Mouse (Mus musculus) cerebellum, postnatal 4 days (tissue): ENCODE data around the gene Spata2.

Source experiments
- DNase-seq, 2 experiments: peaks; one replicate each; pipeline ENCODE4 v3.0.0; 2022; ENCODE audit warnings: low spot score in 2 of 2, mixed read lengths in 1 of 2

Gene Spata2

DNA sequence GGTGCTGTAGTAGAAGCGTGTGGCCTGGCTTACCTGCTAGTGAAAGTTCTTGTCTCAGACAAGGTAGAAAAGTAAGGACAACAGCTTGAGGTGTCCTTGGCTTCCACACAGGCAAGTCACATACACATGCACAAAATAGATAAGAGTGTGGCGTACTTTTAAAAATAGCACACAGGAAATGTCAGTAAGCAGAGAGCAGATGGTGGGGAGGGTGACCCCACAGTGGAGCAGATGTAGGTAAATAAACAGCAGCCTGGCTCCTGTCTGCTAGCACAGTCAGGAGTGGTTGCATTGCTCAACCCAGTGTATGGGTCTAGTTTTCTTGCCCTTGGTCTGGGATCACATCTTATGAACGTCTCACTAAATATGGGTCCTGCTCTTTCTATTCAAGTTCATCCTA lies 17.8 kb upstream of the Spata2 start:
- no peak for DNase-seq

DNA sequence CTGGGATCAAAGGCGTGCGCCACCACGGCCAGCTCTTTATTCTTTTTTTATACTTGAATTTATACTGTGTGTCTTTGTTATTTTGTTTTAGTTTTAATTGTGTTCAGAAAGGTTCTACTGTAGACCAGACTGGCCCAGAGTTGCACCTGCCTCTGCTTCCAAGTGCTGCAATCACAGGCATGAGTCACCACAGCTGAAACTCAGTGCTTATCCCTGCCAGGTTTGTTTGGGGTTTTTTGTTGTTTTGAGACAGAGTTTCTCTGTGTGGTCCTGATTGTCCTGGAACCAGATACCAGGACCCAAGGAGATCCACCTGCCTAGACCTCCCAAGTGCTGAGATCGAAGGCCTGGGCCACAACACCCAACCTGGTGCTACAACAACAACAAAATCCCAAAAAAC lies 15.9 kb upstream of the Spata2 start:
- no peak for DNase-seq

DNA sequence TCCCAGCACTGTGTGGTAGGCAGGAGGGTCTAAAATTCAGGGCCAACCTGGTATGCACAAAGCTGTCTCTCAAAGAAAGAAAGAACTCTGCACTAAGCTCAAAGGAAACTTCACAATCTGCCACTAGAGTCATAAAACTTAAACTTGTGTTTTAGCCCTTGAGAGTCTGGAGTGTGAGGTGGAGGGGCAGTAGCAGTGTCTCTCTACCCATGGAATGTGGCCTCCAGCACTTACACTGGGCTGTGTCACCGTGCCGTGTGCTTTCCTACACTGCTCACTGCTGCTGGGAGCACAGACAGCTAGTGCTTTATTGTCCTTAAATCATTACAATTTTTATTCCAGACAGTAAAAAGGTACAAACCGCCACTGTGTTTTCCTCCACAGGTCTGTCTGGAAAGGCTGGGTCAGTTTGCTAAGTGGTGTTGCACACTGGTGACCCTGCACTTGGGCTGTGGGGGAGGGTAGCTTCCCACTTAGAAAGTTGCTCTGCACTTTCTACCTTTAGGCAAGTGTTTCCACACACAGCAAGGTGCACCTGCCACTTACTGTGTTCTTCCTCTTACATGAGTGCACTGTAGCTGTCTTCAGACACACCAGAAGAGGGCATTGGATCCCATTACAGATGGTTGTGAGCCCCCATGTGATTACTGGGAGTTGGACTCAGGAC lies 15.2 kb upstream of the Spata2 start:
- DNase-seq = no peak

DNA sequence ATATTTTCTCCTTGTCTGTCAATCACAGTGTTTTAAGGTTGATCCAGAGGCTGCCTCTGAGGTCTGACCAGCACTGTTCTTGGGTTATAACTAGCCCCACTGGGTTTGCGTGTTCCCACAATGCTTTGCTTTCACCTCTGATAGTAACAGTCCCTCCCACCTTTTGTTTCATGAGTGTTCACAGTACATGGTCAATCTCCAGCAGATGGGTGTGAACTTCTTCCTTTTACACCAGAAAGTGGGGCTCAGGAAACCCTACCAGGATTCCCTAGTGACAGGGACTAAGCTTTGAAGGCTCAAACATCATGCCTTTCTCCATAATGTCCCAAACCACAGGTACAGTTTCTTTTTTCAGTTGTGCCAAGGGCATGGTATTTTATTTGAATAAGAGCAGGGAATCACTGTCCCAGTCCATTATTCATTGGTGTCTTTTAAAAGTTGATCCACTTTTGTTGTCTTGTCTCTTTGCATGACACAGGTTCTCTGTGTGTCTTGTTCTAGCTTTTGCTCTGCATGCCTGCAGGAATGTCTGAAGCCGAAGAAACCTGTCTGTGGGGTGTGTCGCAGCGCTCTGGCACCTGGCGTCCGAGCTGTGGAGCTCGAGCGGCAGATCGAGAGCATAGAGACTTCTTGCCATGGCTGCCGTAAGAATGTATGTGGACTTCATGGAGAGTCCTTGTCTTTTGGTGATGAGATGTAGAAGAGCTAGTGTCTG lies 14.0 kb upstream of the Spata2 start:
- DNase-seq = no peak

DNA sequence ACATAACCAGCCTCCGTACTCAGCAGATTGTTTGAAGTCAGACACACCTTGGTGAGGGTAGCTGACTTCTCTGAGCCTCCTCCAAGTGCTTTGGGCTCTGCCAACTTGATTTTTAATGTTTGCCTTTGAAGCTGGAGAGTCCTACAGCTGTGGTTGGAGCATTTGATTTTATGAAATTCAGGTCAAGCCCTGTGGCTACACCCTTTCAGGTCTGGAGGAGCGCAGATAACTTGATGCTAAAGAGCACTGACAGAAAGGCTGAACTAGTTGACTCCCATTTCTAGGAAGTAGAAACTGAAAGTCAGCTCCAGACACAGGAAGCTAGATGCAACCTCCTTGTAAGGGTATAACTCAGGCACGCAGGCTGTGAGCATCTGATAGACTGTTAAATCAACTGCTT lies 12.4 kb upstream of the Spata2 start:
- DNase-seq = no peak

DNA sequence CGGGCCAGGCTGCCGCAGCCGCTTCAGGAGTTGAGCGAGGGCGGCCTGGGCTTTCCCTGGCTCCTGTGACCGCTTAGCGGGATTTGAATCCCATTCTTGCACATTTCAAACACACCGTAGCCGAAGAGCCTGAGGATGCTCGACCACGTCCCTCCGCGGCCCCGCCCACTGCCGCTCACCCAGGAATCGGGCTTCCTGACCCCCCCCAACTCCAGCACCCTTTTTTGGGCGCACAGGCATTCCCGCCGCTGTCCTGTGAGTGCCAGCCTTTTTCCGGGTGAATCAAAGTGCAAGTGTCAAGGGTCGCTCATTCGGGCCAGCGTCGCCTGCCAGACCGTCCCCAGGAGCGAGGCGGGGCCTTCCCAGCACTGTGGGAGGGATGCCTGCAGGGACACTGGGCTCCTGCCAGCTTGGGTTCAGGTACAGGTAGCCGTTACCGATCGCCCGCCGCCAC lies 11.2 kb upstream of the Spata2 start:
- DNase-seq = no peak

DNA sequence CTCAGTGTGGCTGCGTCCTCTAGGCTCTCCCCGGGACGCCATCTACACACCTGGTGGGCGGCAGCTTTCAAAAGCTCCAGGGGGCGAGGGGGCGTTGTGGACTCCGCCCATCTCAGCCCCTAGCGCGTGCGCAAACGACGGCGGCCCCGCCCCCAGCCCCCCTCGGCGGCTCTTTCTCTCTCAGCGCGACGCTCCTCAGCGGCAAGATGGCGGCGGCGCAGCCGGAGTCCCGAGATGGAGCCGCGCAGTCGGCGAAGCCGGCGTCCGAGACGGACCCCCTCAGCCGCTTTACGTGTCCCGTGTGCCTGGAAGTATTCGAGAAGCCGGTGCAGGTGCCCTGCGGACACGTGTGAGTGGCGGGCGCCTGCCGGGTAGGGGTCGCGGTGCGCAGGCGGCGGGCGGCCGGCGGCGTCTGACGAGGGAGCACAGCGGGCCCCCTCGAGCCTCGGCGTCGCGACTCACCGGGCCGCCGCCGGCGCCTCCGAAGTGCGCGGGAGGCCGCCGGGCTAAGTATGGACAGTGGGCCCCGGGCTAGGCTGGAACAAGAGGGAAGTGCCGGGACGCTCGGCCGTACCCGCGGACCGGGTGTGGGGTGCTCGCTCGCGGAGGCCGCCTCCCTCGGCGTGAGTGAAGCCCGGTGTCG lies 10.7 kb upstream of the Spata2 start:
- peak; percentile 81 to 92 for DNase-seq

DNA sequence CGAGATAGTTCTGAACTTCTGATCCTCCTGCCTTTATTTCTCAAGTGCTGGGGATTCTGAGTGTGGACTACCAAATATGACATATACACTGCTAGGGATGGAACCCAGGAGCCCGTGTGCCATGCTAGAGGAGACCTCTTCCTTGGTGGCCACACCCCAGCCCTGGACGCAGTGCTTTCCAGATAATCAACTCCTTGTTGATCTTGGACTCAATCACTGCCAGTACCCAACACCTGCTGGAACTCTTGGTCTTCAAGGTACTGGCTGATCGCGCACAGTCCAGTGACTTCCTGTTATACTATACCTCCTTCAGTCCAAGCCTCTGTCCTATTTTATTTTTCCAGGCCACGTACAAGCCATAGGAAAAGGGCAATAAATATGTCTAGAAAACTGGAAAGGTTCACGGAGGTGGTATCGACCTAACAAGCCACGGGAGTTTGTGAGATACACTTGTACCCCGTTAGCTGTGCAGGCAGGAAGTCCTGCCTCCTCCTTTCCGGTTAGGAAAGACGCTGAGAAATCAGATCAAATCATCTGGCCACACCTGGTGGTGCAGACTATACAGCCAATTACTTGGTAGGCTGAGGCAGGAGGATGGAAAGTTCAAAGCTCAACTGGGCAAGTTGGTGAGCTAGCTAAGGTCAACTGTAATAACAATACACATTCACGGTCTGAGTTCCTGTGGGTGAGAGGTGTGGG lies 10.0 kb upstream of the Spata2 start:
- no peak for DNase-seq

DNA sequence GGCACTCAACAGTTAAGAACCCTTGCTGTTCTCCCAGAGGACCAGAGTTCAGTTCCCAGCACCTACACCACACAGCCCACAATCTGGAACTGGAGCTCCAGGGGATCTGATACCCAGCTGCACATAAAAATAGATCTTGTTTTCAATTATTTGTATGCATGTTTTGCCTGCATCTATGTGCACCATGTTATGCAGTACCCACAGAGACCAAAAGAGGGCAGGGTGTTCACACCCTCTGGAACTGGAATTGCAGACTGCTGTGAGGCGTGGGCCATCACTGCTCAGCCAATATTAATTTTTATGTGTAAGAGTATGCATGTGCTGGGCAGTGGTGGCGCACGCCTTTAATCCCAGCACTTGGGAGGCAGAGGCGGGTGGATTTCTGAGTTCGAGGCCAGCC lies 4.6 kb upstream of the Spata2 start:
- DNase-seq = no peak

DNA sequence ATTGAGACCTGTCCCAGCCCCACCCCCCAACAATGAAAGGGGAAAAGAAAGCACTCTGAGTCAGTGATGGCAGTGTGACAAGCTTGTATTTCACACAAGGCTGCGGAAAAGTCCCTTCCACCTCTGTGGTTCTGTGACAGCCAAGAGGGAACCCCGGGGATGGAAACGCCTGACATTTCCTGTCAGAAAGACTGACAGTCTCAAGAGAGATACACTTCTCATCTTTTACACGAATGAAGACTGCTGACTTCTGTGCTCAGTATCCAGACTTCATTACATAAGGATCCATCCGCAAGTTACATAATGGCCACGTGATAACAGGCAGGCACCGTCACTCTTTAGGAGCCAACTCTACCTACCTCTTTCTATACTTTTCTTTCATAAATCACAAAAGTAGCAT lies 3.8 kb upstream of the Spata2 start:
- DNase-seq = no peak

DNA sequence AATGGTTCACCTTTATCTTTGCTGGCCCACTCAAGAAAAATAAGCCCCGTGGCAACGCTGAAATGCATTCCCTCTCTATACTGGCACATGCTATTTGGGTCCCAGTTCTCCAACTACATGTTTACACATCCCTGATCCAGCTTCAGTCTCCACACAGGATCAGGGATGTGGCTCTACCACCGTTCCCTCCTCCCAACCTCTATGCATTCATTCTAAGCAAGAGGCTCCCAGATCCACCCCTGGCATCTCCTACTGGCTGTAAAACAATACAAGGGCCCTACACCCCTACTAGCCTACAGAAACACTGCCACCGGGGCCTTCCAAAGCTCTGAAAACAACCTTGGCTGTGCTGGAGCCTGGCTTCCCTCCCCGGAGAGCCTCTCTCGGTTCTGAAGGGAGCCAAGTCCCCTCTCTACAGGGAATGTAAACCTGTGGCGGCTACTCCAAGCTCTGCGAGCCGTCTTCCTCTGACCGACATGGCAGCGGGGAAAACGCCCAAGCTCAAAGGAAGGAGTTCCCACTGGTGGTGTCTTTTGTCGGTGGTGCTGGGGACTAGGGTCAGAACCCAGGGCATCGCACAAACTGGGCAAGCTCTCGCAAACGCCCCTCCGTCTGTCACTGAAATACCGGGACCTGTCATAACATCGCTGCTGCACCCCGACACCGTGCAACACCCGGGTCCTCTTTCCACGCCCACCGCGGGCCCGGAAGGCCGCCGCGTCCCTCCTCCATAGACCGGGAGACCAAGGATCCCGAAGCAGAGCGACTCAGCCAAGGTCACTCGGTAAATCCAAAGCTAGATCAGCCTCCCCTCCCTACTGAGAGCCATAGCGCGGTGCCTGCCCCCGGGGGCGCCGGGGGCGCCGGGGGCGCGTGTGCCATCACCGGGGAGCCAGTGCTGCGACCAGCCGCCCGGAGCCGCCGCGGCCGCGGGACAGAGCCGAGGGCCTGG lies 654 bp downstream of the Spata2 start, which contains the start of gene Rnf114:
Gene Rnf114, plus strand, starts transcription at position 889 of the 952 bp plus-strand sequence.
- no peak for DNase-seq

DNA sequence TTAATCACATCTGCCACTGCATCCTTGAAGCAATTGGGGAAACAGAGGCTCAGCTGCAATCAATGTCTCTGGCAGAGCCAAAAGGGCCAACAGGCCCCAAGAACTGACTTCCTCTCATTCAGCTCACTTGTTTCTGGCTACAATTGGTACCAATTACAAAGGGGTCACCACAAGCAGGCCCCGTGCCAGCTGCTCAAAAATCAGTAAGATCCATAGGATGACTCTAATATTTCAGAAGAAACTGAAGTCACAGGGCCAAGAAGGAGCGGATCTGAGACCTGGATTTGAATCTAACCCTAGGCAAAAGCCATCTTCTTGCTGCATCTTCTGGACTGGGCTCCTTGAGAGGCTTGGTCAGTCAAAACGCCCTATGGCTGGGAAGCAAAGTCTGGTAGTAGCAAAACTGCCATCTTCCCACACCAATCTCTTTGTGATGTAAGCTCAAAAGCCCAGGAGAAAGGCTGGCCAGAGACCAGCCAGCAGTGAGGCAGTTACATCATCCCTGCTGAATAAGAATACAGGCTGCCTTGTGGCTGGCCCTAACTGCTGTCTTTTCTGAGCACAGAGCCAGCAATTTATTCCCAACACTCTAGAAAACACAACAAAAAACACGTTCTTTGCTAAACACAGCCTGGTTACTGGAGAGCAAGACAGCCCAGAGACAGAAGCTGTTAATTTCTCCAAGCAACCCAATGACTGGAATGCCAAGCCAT lies 1.7 kb downstream of the Spata2 start:
- DNase-seq = no peak

DNA sequence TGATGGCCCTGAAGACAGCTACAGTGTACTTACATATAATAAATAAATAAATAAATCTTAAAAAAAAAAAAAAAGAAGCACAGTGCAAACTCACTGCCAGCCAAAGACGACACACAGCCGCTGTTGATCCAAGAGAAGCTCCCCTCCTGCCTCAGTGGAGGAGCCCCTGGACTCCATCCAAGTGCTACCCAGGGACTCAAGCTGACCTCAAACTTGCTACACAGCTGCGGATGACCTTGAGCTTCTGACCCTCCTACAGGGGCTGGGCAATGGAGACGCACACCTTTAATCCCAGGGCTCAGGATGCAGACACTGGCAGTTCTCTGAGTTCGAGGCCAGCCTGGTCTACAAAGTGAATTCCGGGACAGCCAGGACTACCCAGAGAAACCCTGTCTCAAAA lies 4.7 kb downstream of the Spata2 start:
- no peak for DNase-seq

DNA sequence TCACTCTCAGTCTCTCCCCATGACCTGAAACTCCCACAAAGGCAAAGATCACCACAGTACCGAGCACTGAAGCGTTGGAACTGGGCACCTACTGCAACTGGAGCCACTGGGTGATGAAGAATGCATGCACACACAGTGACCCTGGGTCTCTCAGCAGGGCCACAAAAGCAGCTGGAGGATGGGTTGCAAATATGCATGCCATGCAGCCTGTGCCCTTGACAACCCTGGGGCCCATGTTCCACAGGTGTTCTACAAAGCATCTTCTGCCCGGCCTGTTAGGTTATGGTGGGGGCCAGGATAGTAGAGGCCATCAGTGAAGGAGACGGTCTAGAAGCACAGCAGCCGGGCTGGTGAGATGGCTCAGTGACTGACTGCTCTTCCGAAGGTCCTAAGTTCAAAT lies 5.1 kb downstream of the Spata2 start:
- no peak for DNase-seq

DNA sequence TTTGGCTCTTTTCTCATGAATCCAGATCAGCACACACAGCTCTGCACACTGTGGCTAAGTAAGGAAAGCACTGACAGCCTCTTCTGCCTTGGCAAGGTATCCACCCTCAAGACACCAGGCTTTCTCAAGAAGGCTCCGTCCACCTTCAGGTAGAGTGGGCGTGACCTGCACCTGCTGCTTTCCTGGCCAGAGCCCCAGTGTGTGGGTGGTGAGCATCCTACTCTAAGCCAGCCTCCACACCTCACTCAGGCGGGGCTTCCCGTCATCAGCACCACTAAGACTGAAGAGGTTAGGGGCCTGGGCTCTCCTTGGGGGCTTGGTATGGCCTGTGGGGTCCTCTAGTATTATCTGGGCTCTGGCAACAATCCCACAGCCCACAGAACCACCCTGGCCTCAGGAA lies 6.1 kb downstream of the Spata2 start:
- no peak for DNase-seq

DNA sequence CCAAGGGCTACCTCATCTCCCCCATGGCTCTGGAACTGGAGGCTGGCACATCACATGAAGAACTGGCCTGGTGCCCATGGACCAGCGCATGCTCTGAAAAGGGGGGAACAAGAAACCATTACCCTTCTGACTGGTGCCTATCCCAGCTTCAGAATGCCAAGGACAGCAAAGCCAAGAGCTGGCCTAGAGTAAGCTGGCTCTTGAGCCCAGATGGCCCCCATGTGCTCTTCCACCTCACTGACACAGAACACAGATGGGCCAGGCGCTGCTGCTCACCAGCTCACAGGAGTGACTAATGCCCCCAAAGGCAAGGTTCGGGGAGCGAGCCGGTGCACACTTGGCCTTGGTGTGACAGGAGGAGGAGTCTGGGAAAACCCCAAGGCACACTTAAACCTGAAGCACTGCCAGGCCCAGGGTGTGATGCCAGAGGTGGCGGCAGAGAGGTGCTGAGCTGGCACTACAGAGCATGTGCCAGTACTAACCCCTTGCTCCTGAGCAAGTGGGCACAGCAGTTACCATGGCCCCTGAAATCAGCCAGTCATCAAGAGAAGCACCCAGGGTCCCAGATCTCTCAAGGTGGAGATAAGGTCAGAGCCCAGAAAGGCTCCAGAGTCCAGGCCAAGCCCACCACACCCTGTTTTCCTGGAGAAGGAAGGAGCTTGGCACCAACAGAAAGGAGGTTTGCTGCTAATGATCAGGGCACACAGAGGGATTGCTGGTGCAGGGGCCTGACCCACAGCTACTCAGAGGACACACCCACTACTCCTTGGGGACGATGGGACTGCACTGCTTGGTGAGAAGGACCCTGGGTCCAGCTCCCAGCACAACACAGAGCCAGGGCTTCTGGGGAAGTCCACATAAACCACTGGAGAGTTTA lies 6.9 kb downstream of the Spata2 start:
- DNase-seq = peak; percentile 67 to 90

DNA sequence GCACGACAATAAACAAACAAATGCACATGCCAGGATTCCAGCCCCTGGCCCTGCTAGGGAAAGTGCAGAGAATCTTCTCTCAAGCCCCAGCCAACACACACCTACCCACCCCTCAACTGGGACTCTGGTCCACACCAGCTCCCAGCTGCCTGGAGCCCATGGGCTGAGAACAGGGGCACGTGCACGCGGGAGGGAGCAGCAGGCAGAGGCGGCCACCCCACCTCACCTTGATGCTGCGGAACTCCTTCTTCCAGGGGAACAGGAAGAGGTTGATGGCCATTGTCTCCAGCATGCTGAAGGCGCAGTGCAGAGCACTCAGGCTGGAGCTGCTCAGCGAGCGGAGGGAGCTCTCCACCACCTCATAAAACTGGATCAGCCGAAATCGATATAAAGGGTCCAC lies 7.8 kb downstream of the Spata2 start:
- DNase-seq = no peak

DNA sequence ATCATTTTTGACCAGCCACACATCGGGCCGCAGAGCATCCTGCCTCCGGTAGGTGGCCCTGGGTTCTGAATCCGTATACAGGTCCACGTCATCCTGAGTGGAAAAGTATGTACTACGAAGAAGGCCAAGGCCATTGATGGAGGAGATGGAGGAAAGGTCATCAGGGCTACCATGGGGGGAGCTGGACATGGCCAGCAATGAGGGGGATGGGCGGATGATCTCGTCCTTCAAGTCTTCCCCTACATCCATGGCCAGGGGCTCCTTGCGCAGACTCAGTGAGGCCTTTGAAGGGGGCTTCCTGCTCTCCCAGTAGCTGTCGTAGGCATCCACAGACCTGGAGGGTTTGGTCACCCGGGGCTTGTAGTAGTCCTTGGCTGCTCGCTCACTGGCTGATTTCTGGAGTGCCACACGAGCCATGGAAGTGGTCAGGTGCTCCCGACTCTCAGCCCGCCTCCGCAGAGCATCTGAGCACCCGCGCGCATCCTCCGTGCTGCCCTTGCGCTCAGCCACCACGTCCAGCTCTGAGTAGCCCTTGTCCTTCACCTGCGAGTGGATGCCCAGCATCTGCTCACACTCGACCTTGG lies 8.8 kb downstream of the Spata2 start:
- DNase-seq = no peak
